Mouse (Mus musculus) MEL (cell line): ENCODE measurements around the gene D6Ertd527e. TPM values are rescaled to one million over a fixed set of nuclear protein-coding genes. Genes with fewer than 3 reads are reported as not detected.

Experiments
- DNase-seq: peaks from one replicate; pipeline ENCODE4 v3.0.0; 2011; ENCODE audit warnings: low read depth, low spot score
- H3K27ac ChIP-seq: 2 replicates; pipeline ENCODE4 v1.5.1; 2012; ENCODE audit warnings: low read depth, mild to moderate bottlenecking, control low read depth, low read length, moderate library complexity; ENCODE audit not compliant: control insufficient read depth
- H3K27me3 ChIP-seq, 2 experiments: fragments of 150-350 bp in 1 of 2; sonication (generic) in 1 of 2; 2 replicates each; pipeline ENCODE4 v1.6.1; 2012; ENCODE audit warnings: low read length in 2 of 2, mild to moderate bottlenecking in 2 of 2, improper control_type of control experiment in 1 of 2, moderate library complexity in 1 of 2; ENCODE audit not compliant: insufficient read depth in 2 of 2, control insufficient read depth in 1 of 2
- H3K36me3 ChIP-seq, 2 experiments: 2 replicates each; pipeline ENCODE4 v1.6.1; 2012 to 2014; ENCODE audit warnings: low read length in 2 of 2, improper control_type of control experiment in 1 of 2, inconsistent platforms in 1 of 2, mild to moderate bottlenecking in 1 of 2; ENCODE audit not compliant: insufficient read depth in 2 of 2, control insufficient read depth in 1 of 2
- H3K4me1 ChIP-seq, 2 experiments: fragments of 150-350 bp in 1 of 2; sonication (generic) in 1 of 2; 2 replicates each; pipeline ENCODE4 v1.6.1; 2012; ENCODE audit warnings: low read length in 2 of 2, improper control_type of control experiment in 1 of 2, mild to moderate bottlenecking in 1 of 2; ENCODE audit not compliant: insufficient read depth in 2 of 2, control insufficient read depth in 1 of 2
- H3K4me3 ChIP-seq, 2 experiments: fragments of 150-350 bp in 1 of 2; sonication (generic) in 1 of 2; 2 replicates each; pipeline ENCODE4 v1.5.1; 2012; ENCODE audit warnings: low read depth in 2 of 2, low read length in 2 of 2, mild to moderate bottlenecking in 2 of 2, moderate library complexity in 2 of 2, control low read depth in 1 of 2, improper control_type of control experiment in 1 of 2; ENCODE audit not compliant: control insufficient read depth in 1 of 2, insufficient read depth in 1 of 2
- H3K79me2 ChIP-seq: 2 replicates; pipeline ENCODE4 v1.6.1; 2012; ENCODE audit warnings: mild to moderate bottlenecking, low read length, moderate library complexity; ENCODE audit not compliant: control insufficient read depth, poor library complexity, insufficient read depth
- H3K9ac ChIP-seq: 2 replicates; pipeline ENCODE4 v1.6.1; 2012; ENCODE audit warnings: low read depth, mild to moderate bottlenecking, control low read depth, low read length, moderate library complexity; ENCODE audit not compliant: control insufficient read depth, poor library complexity, severe bottlenecking
- H3K9me3 ChIP-seq: fragments of 150-350 bp; sonication (generic); replicated peaks from 2 replicates; pipeline ENCODE4 v1.6.1; 2012; ENCODE audit warnings: mild to moderate bottlenecking, low read length, improper control_type of control experiment, moderate library complexity; ENCODE audit not compliant: insufficient read depth
- CHD1 ChIP-seq: IDR thresholded peaks from 2 replicates; pipeline ENCODE4 v1.6.1; 2012; ENCODE audit warnings: low read depth, mild to moderate bottlenecking, inconsistent platforms, low read length, improper control_type of control experiment
- CHD2 ChIP-seq: IDR thresholded peaks from 2 replicates; pipeline ENCODE4 v1.6.1; 2011; ENCODE audit warnings: low read length, improper control_type of control experiment
- CTCF ChIP-seq, 3 experiments: IDR thresholded peaks in 2 of 3; conservative IDR thresholded peaks in 1 of 3; 2 replicates each; pipeline ENCODE4 v1.5.1; 2011 to 2012; ENCODE audit warnings: low read length in 3 of 3, low read depth in 2 of 3, mild to moderate bottlenecking in 2 of 3, improper control_type of control experiment in 1 of 3, inconsistent platforms in 1 of 3, mixed read lengths in 1 of 3, moderate library complexity in 1 of 3; ENCODE audit not compliant: control insufficient read depth in 1 of 3, insufficient read depth in 1 of 3, poor library complexity in 1 of 3, severe bottlenecking in 1 of 3
- ELF1 ChIP-seq: IDR thresholded peaks from 2 replicates; pipeline ENCODE4 v1.6.1; 2014; ENCODE audit warnings: low read depth, mild to moderate bottlenecking, inconsistent platforms, low read length, improper control_type of control experiment, moderate library complexity
- EP300 ChIP-seq, 2 experiments: IDR thresholded peaks; 2 replicates each; pipeline ENCODE4 v1.6.1; 2011; ENCODE audit warnings: improper control_type of control experiment in 2 of 2, low read length in 2 of 2, low read depth in 1 of 2, mild to moderate bottlenecking in 1 of 2
- GABPA ChIP-seq: IDR thresholded peaks from 2 replicates; pipeline ENCODE4 v1.6.1; 2012; ENCODE audit warnings: low read depth, mild to moderate bottlenecking, inconsistent platforms, low read length, improper control_type of control experiment, moderate library complexity
- HCFC1 ChIP-seq: IDR thresholded peaks from 2 replicates; pipeline ENCODE4 v1.6.1; 2012; ENCODE audit warnings: low read depth, mild to moderate bottlenecking, inconsistent platforms, low read length, improper control_type of control experiment, moderate library complexity
- KAT2A ChIP-seq: conservative IDR thresholded peaks from 2 replicates; pipeline ENCODE4 v1.6.1; 2012; ENCODE audit warnings: low read depth, low read length, improper control_type of control experiment, inconsistent platforms
- MEF2A ChIP-seq: IDR thresholded peaks from 2 replicates; pipeline ENCODE4 v1.6.1; 2014; ENCODE audit warnings: low read depth, mild to moderate bottlenecking, inconsistent platforms, low read length, improper control_type of control experiment; ENCODE audit not compliant: poor library complexity, insufficient replicate concordance, severe bottlenecking; ENCODE audit errors: extremely low read depth
- MXI1 ChIP-seq: IDR thresholded peaks from 2 replicates; pipeline ENCODE4 v1.6.1; 2011; ENCODE audit warnings: mild to moderate bottlenecking, low read depth, low read length, improper control_type of control experiment
- MYB ChIP-seq: IDR thresholded peaks from 2 replicates; pipeline ENCODE4 v1.6.1; 2011; ENCODE audit warnings: mild to moderate bottlenecking, low read depth, low read length, improper control_type of control experiment
- NELFE ChIP-seq: IDR thresholded peaks from 2 replicates; pipeline ENCODE4 v1.6.1; 2011; ENCODE audit warnings: low read depth, low read length, improper control_type of control experiment
- NRF1 ChIP-seq: IDR thresholded peaks from 2 replicates; pipeline ENCODE4 v1.6.1; 2014; ENCODE audit warnings: low read depth, mild to moderate bottlenecking, inconsistent platforms, low read length, improper control_type of control experiment, moderate library complexity; ENCODE audit not compliant: poor library complexity, insufficient read depth, severe bottlenecking
- POLR2A ChIP-seq, 2 experiments: IDR thresholded peaks; 2 replicates each; pipeline ENCODE4 v1.6.1; 2011 to 2012; ENCODE audit warnings: low read length in 2 of 2, mild to moderate bottlenecking in 2 of 2, control low read depth in 1 of 2, improper control_type of control experiment in 1 of 2, low read depth in 1 of 2, moderate library complexity in 1 of 2; ENCODE audit not compliant: control insufficient read depth in 1 of 2, insufficient read depth in 1 of 2, poor library complexity in 1 of 2
- RAD21 ChIP-seq: IDR thresholded peaks from 2 replicates; pipeline ENCODE4 v1.6.1; 2011; ENCODE audit warnings: mild to moderate bottlenecking, low read depth, low read length, improper control_type of control experiment
- RCOR1 ChIP-seq: IDR thresholded peaks from 2 replicates; pipeline ENCODE4 v1.6.1; 2012; ENCODE audit warnings: low read depth, mild to moderate bottlenecking, inconsistent platforms, low read length, improper control_type of control experiment
- SIN3A ChIP-seq: IDR thresholded peaks from 2 replicates; pipeline ENCODE4 v1.6.1; 2012; ENCODE audit warnings: low read length, improper control_type of control experiment, inconsistent platforms
- TAL1 ChIP-seq: IDR thresholded peaks from 2 replicates; pipeline ENCODE4 v1.6.1; 2012; ENCODE audit warnings: mild to moderate bottlenecking, inconsistent platforms, low read length, moderate library complexity, mixed read lengths
- USF1 ChIP-seq: IDR thresholded peaks from 2 replicates; pipeline ENCODE4 v1.6.1; 2014; ENCODE audit warnings: low read depth, mild to moderate bottlenecking, inconsistent platforms, low read length, improper control_type of control experiment, moderate library complexity
- USF2 ChIP-seq, 2 experiments: IDR thresholded peaks; 2 replicates each; pipeline ENCODE4 v1.6.1; 2011 to 2012; ENCODE audit warnings: improper control_type of control experiment in 2 of 2, low read length in 2 of 2, borderline replicate concordance in 1 of 2, inconsistent platforms in 1 of 2, low read depth in 1 of 2, mild to moderate bottlenecking in 1 of 2; ENCODE audit not compliant: insufficient read depth in 1 of 2
- ZC3H11A ChIP-seq: IDR thresholded peaks from 2 replicates; pipeline ENCODE4 v1.6.1; 2012; ENCODE audit warnings: low read depth, mild to moderate bottlenecking, inconsistent platforms, low read length, improper control_type of control experiment
- ZKSCAN1 ChIP-seq: IDR thresholded peaks from 2 replicates; pipeline ENCODE4 v1.6.1; 2012; ENCODE audit warnings: low read depth, mild to moderate bottlenecking, inconsistent platforms, low read length, improper control_type of control experiment, moderate library complexity
- ZNF384 ChIP-seq: IDR thresholded peaks from 2 replicates; pipeline ENCODE4 v1.6.1; 2012; ENCODE audit warnings: low read depth, mild to moderate bottlenecking, inconsistent platforms, low read length, improper control_type of control experiment
- polyA plus RNA-seq, 2 experiments: library from polyadenylated mRNA; stranded (reverse) in 1 of 2; unstranded in 1 of 2; fragments of >175 nt in 1 of 2; fragments of >200 nt in 1 of 2; gene quantifications; 2 replicates each; pipeline versions ENCODE4 v1.2.1 to v1.2.4; 2012; ENCODE audit warnings: low replicate concordance in 2 of 2, low read depth in 1 of 2; ENCODE audit not compliant: insufficient read length in 2 of 2, insufficient read depth in 1 of 2, missing spikeins in 1 of 2
- total RNA-seq: library from RNA; depleted of rRNA; stranded (reverse); fragments of 300-350 nt; gene quantifications from 2 replicates; pipeline ENCODE4 v1.2.3, GENCODE M21; 2012

The D6Ertd527e gene
- total and polyA plus RNA-seq, 3 experiments, result 0.06 TPM; not detected in 2

DNA sequence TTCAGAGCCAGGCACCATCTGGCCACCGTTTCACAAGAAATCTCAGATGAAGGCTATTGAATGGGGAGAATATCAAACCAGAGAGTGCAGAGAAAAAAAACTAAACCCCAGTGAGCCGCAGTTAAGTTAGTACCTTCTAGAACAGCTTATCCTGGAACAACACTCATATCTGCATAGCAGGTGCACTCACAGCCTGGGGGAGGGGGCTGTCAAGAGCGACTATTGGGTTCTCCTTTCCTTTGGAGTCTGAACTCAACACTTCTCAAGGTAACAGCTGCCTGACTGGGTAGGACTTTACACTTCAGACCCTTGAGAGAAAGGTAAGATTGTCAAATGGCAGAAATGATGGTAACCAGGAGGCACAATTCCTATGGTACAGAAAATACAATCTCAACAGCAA, 43.4 kb downstream of the D6Ertd527e start:
- Histone ChIP-seq H3K9ac (no peak overlapping the region), H3K36me3 (peaks cover 0 to 4% of the 10 kb centered on the region in 2 experiments; a peak in 2 of 4 replicates), H3K79me2 (no peaks in the 10 kb centered on the region), H3K4me3 (no peak overlapping the region), H3K27ac (no peak overlapping the region), H3K27me3 (peaks cover 11 to 14% of the 10 kb centered on the region in 2 experiments), H3K4me1 (peaks cover 8 to 10% of the 10 kb centered on the region in 2 experiments; a peak in 3 of 4 replicates), H3K9me3 (no peaks in the 10 kb centered on the region)
- TF ChIP-seq POLR2A (IDR thresholded peaks at IDR 0.05; ENCODE audit: control insufficient read depth in 1 of 2, insufficient read depth in 1 of 2, low read depth in 1 of 2, low read length in 2 of 2, poor library complexity in 1 of 2) (no peak), NELFE (no peak), SIN3A (no peak), ZC3H11A (no peak), RAD21 (no peak), CHD1 (no peak), KAT2A (no peak), TAL1 (no peak), EP300 (IDR thresholded peaks at IDR 0.05; ENCODE audit: low read depth in 1 of 2, low read length in 2 of 2) (no peak)
- no peak for DNase-seq

DNA sequence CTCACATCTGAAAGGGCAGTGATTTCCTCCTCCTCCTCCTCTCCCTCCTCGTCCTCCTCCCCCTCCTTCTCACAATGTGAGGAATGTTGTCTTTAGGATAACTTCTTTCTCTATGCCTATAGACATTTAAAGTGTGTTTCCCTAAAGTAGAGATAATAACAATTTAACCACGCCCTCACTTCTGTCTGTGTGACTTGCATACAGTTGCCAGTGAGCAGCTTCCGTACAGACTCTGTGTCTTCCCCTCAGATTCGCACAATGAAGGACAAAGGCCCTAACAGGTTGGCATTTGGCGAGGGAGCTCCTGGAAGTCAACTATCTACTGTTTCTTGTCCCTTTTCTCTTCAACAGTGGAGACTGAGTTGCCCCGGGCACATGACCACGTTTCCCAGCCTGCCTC, 45.9 kb downstream of the D6Ertd527e start:
- TF ChIP-seq ZNF384, result no peak
- TF ChIP-seq HCFC1, result no peak
- no peak for TF ChIP-seq CHD2
- no peak for TF ChIP-seq RCOR1
- TF ChIP-seq GABPA, result no peak
- no peak for TF ChIP-seq CTCF (IDR thresholded peaks at IDR 0.05 in 2 of 3, conservative IDR thresholded peaks at IDR 0.05 in 1 of 3; ENCODE audit: control insufficient read depth in 1 of 3, insufficient read depth in 1 of 3, low read depth in 2 of 3, low read length in 3 of 3, poor library complexity in 1 of 3, severe bottlenecking in 1 of 3)
- TF ChIP-seq NRF1, result no peak
- no peak for TF ChIP-seq MYB
- TF ChIP-seq ZKSCAN1, result no peak
- TF ChIP-seq ELF1, result no peak
- TF ChIP-seq MXI1, result no peak
- TF ChIP-seq USF1, result no peak
- no peak for TF ChIP-seq ZC3H11A
- no peak for TF ChIP-seq TAL1
- TF ChIP-seq USF2 (IDR thresholded peaks at IDR 0.05; ENCODE audit: borderline replicate concordance in 1 of 2, insufficient read depth in 1 of 2, low read depth in 1 of 2, low read length in 2 of 2), result no peak
- TF ChIP-seq CHD1, result no peak
- no peak for TF ChIP-seq MEF2A
- Histone ChIP-seq H3K4me1 (peaks cover 8 to 17% of the 10 kb centered on the region in 2 experiments), H3K79me2 (no peaks in the 10 kb centered on the region), H3K27ac (no peak overlapping the region), H3K27me3 (peaks cover 4 to 9% of the 10 kb centered on the region in 2 experiments; a peak in 3 of 4 replicates), H3K4me3 (no peak overlapping the region), H3K9me3 (no peaks in the 10 kb centered on the region), H3K9ac (no peak overlapping the region), H3K36me3 (peaks cover 0 to 4% of the 10 kb centered on the region in 2 experiments; a peak in 2 of 4 replicates)
- peak; percentile 35 for DNase-seq
